Mouse (Mus musculus): ENCODE data around the gene Kdm2a.

GRCm38 (mm10) chr19:4280425-4280824 lies 117.7 kb downstream of the Kdm2a start:
- TF ChIP-seq GATA1 (IDR thresholded peaks at IDR 0.05; ENCODE audit: borderline replicate concordance, low read length): no peak
- TF ChIP-seq CTCF (IDR thresholded peaks at IDR 0.05; ENCODE audit: low read depth, low read length): no peak
